Comparison of ENCODE assay signal across 8 mouse cellular contexts in the genomic region with DNA sequence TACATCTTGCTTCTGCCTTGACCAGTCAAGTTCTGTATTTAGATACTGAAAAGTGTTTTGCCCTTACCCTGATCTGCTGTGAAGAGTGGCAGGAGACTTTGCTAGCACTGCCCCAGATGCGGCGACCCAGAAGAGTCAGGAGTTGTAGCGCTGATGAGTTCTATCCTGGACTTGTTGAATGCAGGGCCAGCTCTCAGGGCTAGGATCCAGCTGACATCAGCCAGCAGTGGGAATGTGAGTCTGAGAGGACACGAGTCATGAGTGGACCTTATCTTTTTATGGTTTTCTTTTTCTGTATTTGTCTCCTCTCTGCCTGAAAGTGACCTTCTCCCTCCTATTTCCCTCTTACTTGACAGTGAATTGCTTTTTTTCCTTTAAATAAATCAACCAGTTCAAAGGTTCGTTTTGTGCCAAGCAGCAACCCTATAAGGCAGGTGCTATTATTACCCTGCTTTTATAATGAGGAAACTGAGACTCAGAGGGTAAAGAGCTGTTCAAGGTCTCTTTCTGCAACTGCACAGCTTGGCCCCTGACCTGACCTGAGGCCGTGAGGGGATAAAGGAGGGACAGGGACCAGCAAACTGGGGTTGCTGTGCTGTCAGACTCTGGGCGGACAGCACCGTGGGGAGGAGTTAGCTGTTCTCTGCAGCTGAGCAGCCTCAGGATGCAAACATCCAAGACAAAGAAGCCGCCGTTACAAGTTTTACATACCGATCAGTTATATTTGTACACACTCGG. TPM values are rescaled to one million over a fixed set of nuclear protein-coding genes. Genes with fewer than 3 reads are reported as not detected.
A peak's percentile ranks its signal among the peaks of the same experiment; 100 is the strongest.
DNase-seq lines count a peak whose midpoint lies in the region; ATAC-seq and TF ChIP-seq lines count a peak whose summit lies in the region.

No protein-coding gene starts in this region.

- peaks cover 8% of the 10 kb centered on the region for H3K4me1 ChIP-seq in lung, embryonic 15.5 days
- H3K4me1 ChIP-seq in heart, embryonic 13.5 days, result peaks cover 29% of the 10 kb centered on the region
- no peaks in the 10 kb centered on the region for H3K4me1 ChIP-seq in midbrain, postnatal 0 days (ENCODE audit: insufficient read depth, low read length)

- WGBS in lung, embryonic 15.5 days, result 41% methylated on average over 12 of the region's 12 CpGs
- 32% methylated on average over 12 of the region's 12 CpGs for WGBS in heart, embryonic 13.5 days
- 32% methylated on average over 12 of the region's 12 CpGs for WGBS in midbrain, postnatal 0 days

- no peak for DNase-seq in lung, postnatal 14 days
- peak; percentile 50 to 56 for DNase-seq in adrenal gland, postnatal 36 days
- DNase-seq in midbrain, postnatal 0 days (ENCODE audit: low spot score), result no peak
- no peak for DNase-seq in cerebellum, adult 9-11 months
- DNase-seq in cerebellum, postnatal 25 days, result no peak
- no peak for DNase-seq in right cerebral cortex, postnatal 25 days

- no peaks in the 10 kb centered on the region for H3K36me3 ChIP-seq in lung, embryonic 15.5 days
- H3K36me3 ChIP-seq in heart, embryonic 13.5 days, result no peaks in the 10 kb centered on the region
- no peaks in the 10 kb centered on the region for H3K36me3 ChIP-seq in midbrain, postnatal 0 days (ENCODE audit: insufficient read depth, low read length)

- H3K4me2 ChIP-seq in lung, embryonic 15.5 days, result no peak overlapping the region
- peak overlapping the region; percentile 46 for H3K4me2 ChIP-seq in heart, embryonic 13.5 days
- H3K4me2 ChIP-seq in midbrain, postnatal 0 days (ENCODE audit: low read depth, low read length, poor library complexity, severe bottlenecking), result no peak overlapping the region

- H3K27me3 ChIP-seq in lung, embryonic 15.5 days, result no peaks in the 10 kb centered on the region
- H3K27me3 ChIP-seq in heart, embryonic 13.5 days (replicated peaks), result no peaks in the 10 kb centered on the region
- no peaks in the 10 kb centered on the region for H3K27me3 ChIP-seq in midbrain, postnatal 0 days (ENCODE audit: insufficient read depth, low read length)

- H3K27ac ChIP-seq in lung, embryonic 15.5 days, result peak overlapping the region; percentile 14; the same call in 1 of the 2 replicates
- peak overlapping the region; percentile 83 for H3K27ac ChIP-seq in heart, embryonic 13.5 days (replicated peaks)
- H3K27ac ChIP-seq in midbrain, postnatal 0 days (ENCODE audit: low read depth, low read length), result peak overlapping the region; percentile 26; the same call in 1 of the 2 replicates

- no peak overlapping the region for H3K9ac ChIP-seq in lung, embryonic 15.5 days
- H3K9ac ChIP-seq in heart, embryonic 13.5 days, result peak overlapping the region; percentile 45; the same call in 1 of the 2 replicates
- H3K9ac ChIP-seq in midbrain, postnatal 0 days (replicated peaks; ENCODE audit: low read length, poor library complexity, severe bottlenecking), result no peak overlapping the region

- ATAC-seq in lung, embryonic 15.5 days (ENCODE audit: borderline replicate concordance, extremely low read depth, low FRiP score, low TSS enrichment), result no peak
- ATAC-seq in heart, embryonic 13.5 days (ENCODE audit: extremely low read depth, insufficient number of reproducible peaks, low FRiP score, low TSS enrichment), result no peak; the same call in 1 of the 2 replicates
- ATAC-seq in midbrain, postnatal 0 days (ENCODE audit: low FRiP score), result no peak

- no peak overlapping the region for H3K4me3 ChIP-seq in lung, embryonic 15.5 days
- H3K4me3 ChIP-seq in heart, embryonic 13.5 days, result no peak overlapping the region
- no peak overlapping the region for H3K4me3 ChIP-seq in midbrain, postnatal 0 days (ENCODE audit: low read depth, low read length)

- no peaks in the 10 kb centered on the region for H3K9me3 ChIP-seq in lung, embryonic 15.5 days
- no peaks in the 10 kb centered on the region for H3K9me3 ChIP-seq in heart, embryonic 13.5 days
- H3K9me3 ChIP-seq in midbrain, postnatal 0 days (ENCODE audit: low read length), result no peaks in the 10 kb centered on the region

- no peak for TF ChIP-seq CTCF in midbrain, postnatal 0 days (IDR thresholded peaks at IDR 0.05)

RNA-seq across cellular contexts. Expression of gene Prkar2a, which starts 14.4 kb away (rescaled TPM):
- polyA plus RNA-seq in lung, embryonic 15.5 days (2015; fragmentation: Nextera tagmentation; extraction: Ambion mirVana), result 23.6 and 24.5 TPM in 2 replicates
- 10 to 100 TPM; 28.9 to 34.9 TPM for total RNA-seq in adrenal gland, postnatal 36 days (2021)
- polyA plus RNA-seq in heart, embryonic 13.5 days (2015; fragmentation: Nextera tagmentation; extraction: Ambion mirVana), result 25.6 and 26.8 TPM in 2 replicates
- 107 and 137 TPM in 2 replicates for total RNA-seq in midbrain, postnatal 0 days (2014; rRNA removed)
- polyA plus RNA-seq in midbrain, postnatal 0 days (2015; fragmentation: Nextera tagmentation; extraction: Ambion mirVana), result 44.8 and 49.7 TPM in 2 replicates

RNA-seq across cellular contexts. Expression of gene Slc25a20, which starts 41.7 kb away (rescaled TPM):
- polyA plus RNA-seq in lung, embryonic 15.5 days (2015; fragmentation: Nextera tagmentation; extraction: Ambion mirVana), result 45.0 and 46.0 TPM in 2 replicates
- total RNA-seq in adrenal gland, postnatal 36 days (2021), result 100 to 1,000 TPM; 112 to 140 TPM
- polyA plus RNA-seq in heart, embryonic 13.5 days (2015; fragmentation: Nextera tagmentation; extraction: Ambion mirVana), result 67.9 and 73.0 TPM in 2 replicates
- total RNA-seq in midbrain, postnatal 0 days (2014; rRNA removed), result 32.5 and 50.8 TPM in 2 replicates
- polyA plus RNA-seq in midbrain, postnatal 0 days (2015; fragmentation: Nextera tagmentation; extraction: Ambion mirVana), result 44.4 and 45.4 TPM in 2 replicates

RNA-seq across cellular contexts. Expression of gene Arih2, which starts 54.4 kb away (rescaled TPM):
- polyA plus RNA-seq in lung, embryonic 15.5 days (2015; fragmentation: Nextera tagmentation; extraction: Ambion mirVana), result 44.8 and 46.6 TPM in 2 replicates
- total RNA-seq in adrenal gland, postnatal 36 days (2021), result 10 to 100 TPM; 62.2 to 65.6 TPM
- polyA plus RNA-seq in heart, embryonic 13.5 days (2015; fragmentation: Nextera tagmentation; extraction: Ambion mirVana), result 36.6 and 44.5 TPM in 2 replicates
- total RNA-seq in midbrain, postnatal 0 days (2014; rRNA removed), result 43.1 and 61.9 TPM in 2 replicates
- polyA plus RNA-seq in midbrain, postnatal 0 days (2015; fragmentation: Nextera tagmentation; extraction: Ambion mirVana), result 36.7 and 37.3 TPM in 2 replicates

Comparison
In these comparisons a context has a peak if more than half of its experiments do, and no peak if none do; other contexts are left out.
1. H3K27ac ChIP-seq: peak in every context shown above with its lines; median percentile 83 in heart, embryonic 13.5 days; 26 in midbrain, postnatal 0 days; 14 in lung, embryonic 15.5 days.
2. DNase-seq: peak in adrenal gland, postnatal 36 days (2 of 2); none in lung, postnatal 14 days (single experiment), midbrain, postnatal 0 days (single experiment), cerebellum, adult 9-11 months (single experiment), cerebellum, postnatal 25 days (0 of 2) and right cerebral cortex, postnatal 25 days (single experiment).